Mouse (Mus musculus) CH12.LX (cell line): ENCODE results near the gene Tekt2. TPM values are rescaled to one million over a fixed set of nuclear protein-coding genes. Genes with fewer than 3 reads are reported as not detected.

Experiments
- DNase-seq: peaks from one replicate; pipeline ENCODE4 v3.0.0-alpha.2; 2013; ENCODE audit errors: extremely low read depth
- H3K27ac ChIP-seq: 2 replicates; pipeline ENCODE4 v1.5.1; 2012; ENCODE audit warnings: low read depth, mild to moderate bottlenecking, control low read depth, moderate library complexity; ENCODE audit not compliant: insufficient read depth
- H3K27me3 ChIP-seq: replicated peaks from 2 replicates; pipeline ENCODE3; 2012; ENCODE audit warnings: inconsistent platforms
- H3K36me3 ChIP-seq, 2 experiments: replicated peaks in 1 of 2; 2 replicates each; pipeline versions ENCODE3 to v1.6.1; 2012; ENCODE audit warnings: inconsistent platforms in 1 of 2, low read length in 1 of 2, mild to moderate bottlenecking in 1 of 2, mixed read lengths in 1 of 2, moderate library complexity in 1 of 2; ENCODE audit not compliant: control insufficient read depth in 1 of 2, insufficient read depth in 1 of 2
- H3K4me1 ChIP-seq, 2 experiments: 2 replicates each; pipeline ENCODE4 v1.6.1; 2012; ENCODE audit warnings: inconsistent platforms in 1 of 2, moderate library complexity in 1 of 2; ENCODE audit not compliant: insufficient read depth in 2 of 2, control insufficient read depth in 1 of 2
- H3K4me2 ChIP-seq: 2 replicates; pipeline ENCODE4 v1.6.1; 2012; ENCODE audit warnings: low read depth, mild to moderate bottlenecking, control low read depth; ENCODE audit not compliant: poor library complexity, insufficient read depth, severe bottlenecking
- H3K4me3 ChIP-seq, 3 experiments: fragments of 150-350 bp in 1 of 3; sonication (generic) in 1 of 3; replicated peaks in 1 of 3; 2 replicates each; pipeline versions ENCODE3 to v1.5.1; 2011 to 2012; ENCODE audit warnings: low read depth in 2 of 3, low read length in 2 of 3, mild to moderate bottlenecking in 2 of 3, moderate library complexity in 2 of 3, control low read depth in 1 of 3, improper control_type of control experiment in 1 of 3, inconsistent platforms in 1 of 3, mixed read lengths in 1 of 3; ENCODE audit not compliant: poor library complexity in 1 of 3
- H3K79me2 ChIP-seq: replicated peaks from 2 replicates; pipeline ENCODE4 v1.6.1; 2012; ENCODE audit warnings: mild to moderate bottlenecking, moderate library complexity; ENCODE audit not compliant: control insufficient read depth, poor library complexity, insufficient read depth, severe bottlenecking; ENCODE audit errors: extremely low read depth
- H3K9ac ChIP-seq: 2 replicates; pipeline ENCODE4 v1.6.1; 2012; ENCODE audit warnings: low read depth, mild to moderate bottlenecking, control low read depth, moderate library complexity; ENCODE audit not compliant: insufficient read depth
- H3K9me3 ChIP-seq: replicated peaks from 2 replicates; pipeline ENCODE3; 2012; ENCODE audit warnings: low read length, inconsistent platforms, mixed read lengths
- BHLHE40 ChIP-seq: IDR thresholded peaks from 2 replicates; pipeline ENCODE4 v1.6.1; 2011; ENCODE audit warnings: mild to moderate bottlenecking, low read depth, low read length, improper control_type of control experiment
- CHD1 ChIP-seq: IDR thresholded peaks from 2 replicates; pipeline ENCODE4 v1.6.1; 2012; ENCODE audit warnings: low read depth, low read length, improper control_type of control experiment, inconsistent platforms
- CTCF ChIP-seq, 2 experiments: IDR thresholded peaks in 1 of 2; conservative IDR thresholded peaks in 1 of 2; 2 replicates each; pipeline ENCODE4 v1.5.1; 2011 to 2012; ENCODE audit warnings: low read depth in 2 of 2, low read length in 2 of 2, improper control_type of control experiment in 1 of 2, inconsistent platforms in 1 of 2, mild to moderate bottlenecking in 1 of 2, moderate library complexity in 1 of 2
- ELF1 ChIP-seq: IDR thresholded peaks from 2 replicates; pipeline ENCODE4 v1.6.1; 2014; ENCODE audit warnings: low read depth, mild to moderate bottlenecking, inconsistent platforms, low read length, improper control_type of control experiment
- EP300 ChIP-seq: IDR thresholded peaks from 2 replicates; pipeline ENCODE4 v1.6.1; 2011; ENCODE audit warnings: low read length, improper control_type of control experiment
- ETS1 ChIP-seq: conservative IDR thresholded peaks from 2 replicates; pipeline ENCODE4 v1.6.1; 2012; ENCODE audit warnings: low read depth, mild to moderate bottlenecking, inconsistent platforms, low read length, improper control_type of control experiment, moderate library complexity
- HCFC1 ChIP-seq: IDR thresholded peaks from 2 replicates; pipeline ENCODE4 v1.6.1; 2012; ENCODE audit warnings: low read depth, mild to moderate bottlenecking, inconsistent platforms, low read length, improper control_type of control experiment
- IRF4 ChIP-seq: IDR thresholded peaks from 2 replicates; pipeline ENCODE4 v1.6.1; 2014; ENCODE audit warnings: low read depth, mild to moderate bottlenecking, inconsistent platforms, low read length, improper control_type of control experiment
- KAT2A ChIP-seq: IDR thresholded peaks from 2 replicates; pipeline ENCODE4 v1.6.1; 2012; ENCODE audit warnings: low read length, improper control_type of control experiment, inconsistent platforms; ENCODE audit not compliant: insufficient replicate concordance
- MAFK ChIP-seq: IDR thresholded peaks from 2 replicates; pipeline ENCODE4 v1.6.1; 2011; ENCODE audit warnings: low read length, improper control_type of control experiment; ENCODE audit not compliant: insufficient replicate concordance
- MAX ChIP-seq: IDR thresholded peaks from 2 replicates; pipeline ENCODE4 v1.6.1; 2011; ENCODE audit warnings: low read length, improper control_type of control experiment
- MAZ ChIP-seq: IDR thresholded peaks from 2 replicates; pipeline ENCODE4 v1.6.1; 2012; ENCODE audit warnings: low read depth, mild to moderate bottlenecking, inconsistent platforms, low read length, improper control_type of control experiment, moderate library complexity
- MEF2A ChIP-seq: IDR thresholded peaks from 2 replicates; pipeline ENCODE4 v1.6.1; 2014; ENCODE audit warnings: low read depth, mild to moderate bottlenecking, inconsistent platforms, low read length, improper control_type of control experiment, borderline replicate concordance
- MXI1 ChIP-seq: IDR thresholded peaks from 2 replicates; pipeline ENCODE4 v1.6.1; 2011; ENCODE audit warnings: mild to moderate bottlenecking, low read depth, low read length, improper control_type of control experiment
- MYC ChIP-seq: IDR thresholded peaks from 2 replicates; pipeline ENCODE4 v1.6.1; 2011; ENCODE audit warnings: low read depth, mild to moderate bottlenecking, improper control_type of control experiment, low read length
- NELFE ChIP-seq: IDR thresholded peaks from 2 replicates; pipeline ENCODE4 v1.6.1; 2011; ENCODE audit warnings: low read depth, low read length, improper control_type of control experiment
- NRF1 ChIP-seq: IDR thresholded peaks from 2 replicates; pipeline ENCODE4 v1.6.1; 2014; ENCODE audit warnings: low read depth, mild to moderate bottlenecking, inconsistent platforms, low read length, improper control_type of control experiment, moderate library complexity
- POLR2A ChIP-seq: IDR thresholded peaks from 2 replicates; pipeline ENCODE4 v1.6.1; 2011; ENCODE audit warnings: low read depth, mild to moderate bottlenecking, improper control_type of control experiment, low read length
- POLR2AphosphoS2 ChIP-seq: IDR thresholded peaks from 2 replicates; pipeline ENCODE4 v1.6.1; 2011; ENCODE audit warnings: low read depth, low read length, improper control_type of control experiment
- RCOR1 ChIP-seq: conservative IDR thresholded peaks from 2 replicates; pipeline ENCODE4 v1.6.1; 2012; ENCODE audit warnings: low read depth, mild to moderate bottlenecking, inconsistent platforms, low read length, improper control_type of control experiment
- SIN3A ChIP-seq: IDR thresholded peaks from 2 replicates; pipeline ENCODE4 v1.6.1; 2012; ENCODE audit warnings: low read length, improper control_type of control experiment, inconsistent platforms
- TBP ChIP-seq: conservative IDR thresholded peaks from 2 replicates; pipeline ENCODE4 v1.6.1; 2011; ENCODE audit warnings: low read depth, low read length, improper control_type of control experiment
- USF1 ChIP-seq: IDR thresholded peaks from 2 replicates; pipeline ENCODE4 v1.6.1; 2014; ENCODE audit warnings: low read depth, mild to moderate bottlenecking, inconsistent platforms, low read length, improper control_type of control experiment
- USF2 ChIP-seq: conservative IDR thresholded peaks from 2 replicates; pipeline ENCODE4 v1.6.1; 2011; ENCODE audit warnings: low read depth, low read length, improper control_type of control experiment
- ZMIZ1 ChIP-seq: IDR thresholded peaks from 2 replicates; pipeline ENCODE4 v1.6.1; 2012; ENCODE audit warnings: low read depth, mild to moderate bottlenecking, inconsistent platforms, low read length, improper control_type of control experiment
- ZNF384 ChIP-seq: IDR thresholded peaks from 2 replicates; pipeline ENCODE4 v1.6.1; 2012; ENCODE audit warnings: low read depth, low read length, improper control_type of control experiment, inconsistent platforms
- dilution Hi-C: fragments of 300-500 bp; cut with MboI; formaldehyde crosslinking; loops from 2 replicates; pipeline ENCODE4 v1.14.3; 2020; ENCODE audit warnings: low sequenced_read_pairs; ENCODE audit not compliant: extremely low pct_unique_long_range_greater_than_20kb, extremely low pct_ligation_motif_present
- in situ Hi-C: fragments of 300-500 bp; cut with MboI; formaldehyde crosslinking; loops from 3 replicates; pipeline ENCODE4 v1.14.3; 2019; ENCODE audit warnings: low sequenced_read_pairs, low pct_ligation_motif_present, low pct_unique_long_range_greater_than_20kb, mixed read lengths
- polyA plus RNA-seq: library from polyadenylated mRNA; unstranded; fragments of >175 nt; gene quantifications from 2 replicates; pipeline ENCODE4 v1.2.1, GENCODE M21; 2012; ENCODE audit warnings: low read depth; ENCODE audit not compliant: insufficient read length
- total RNA-seq, 2 experiments: library from RNA; depleted of rRNA; stranded (reverse); fragments of 300-350 nt in 1 of 2; fragments of >200 nt in 1 of 2; gene quantifications; 2 replicates each; pipeline ENCODE4 v1.2.3; 2012 to 2014

Tekt2 gene
- total and polyA plus RNA-seq, 3 experiments = 0.08 to 0.24 TPM; not detected in 1

DNA sequence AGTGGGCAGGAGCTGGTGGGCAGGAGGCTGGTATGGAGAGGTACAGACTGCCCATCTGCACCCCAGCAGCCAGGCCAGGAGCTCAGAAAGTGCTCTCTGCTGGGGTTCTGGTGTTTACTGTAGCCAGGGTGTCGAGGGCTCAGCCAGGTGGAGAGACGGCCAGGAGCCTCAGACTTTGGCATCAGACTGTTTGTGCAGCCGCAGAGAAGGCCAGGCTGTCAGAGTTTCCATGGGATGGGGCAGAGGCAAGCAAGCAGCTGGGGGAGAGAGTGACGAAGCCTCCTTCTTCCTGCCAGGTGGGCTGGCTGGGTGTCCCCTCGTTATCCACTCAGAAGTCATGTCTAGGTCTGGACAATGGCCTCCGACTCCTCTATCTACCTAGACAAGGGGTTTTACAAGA, 30.3 kb downstream of the Tekt2 start:
- TF ChIP-seq NELFE (no peak), ETS1 (peak; percentile 61), TBP (no peak), KAT2A (no peak), MXI1 (no peak), BHLHE40 (no peak), USF2 (no peak), MAX (no peak), ZMIZ1 (no peak)
- dilution Hi-C loops = no loop called here

DNA sequence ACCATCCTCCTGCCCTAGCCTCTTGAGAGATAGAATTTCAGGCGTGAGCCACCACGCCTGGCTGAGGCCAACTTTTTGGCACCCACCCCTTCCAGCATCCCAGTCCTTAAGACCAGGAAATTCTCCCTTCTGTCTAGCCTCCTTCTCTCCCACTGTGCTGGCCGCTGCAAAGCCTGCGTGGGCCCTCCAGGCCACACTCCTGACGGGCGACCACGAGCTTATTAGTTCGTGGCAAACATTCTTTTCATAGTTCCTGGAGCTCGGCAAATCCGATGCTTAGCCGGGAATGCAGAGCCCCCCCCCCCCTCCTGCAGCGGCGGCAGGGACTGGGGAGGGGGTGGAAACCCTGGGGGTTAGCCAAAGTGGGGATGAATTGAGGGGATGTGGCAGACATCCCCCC, 34.3 kb downstream of the Tekt2 start:
- no peak overlapping the region for H3K9ac ChIP-seq
- no peak overlapping the region for H3K4me3 ChIP-seq
- no peaks in the 10 kb centered on the region for H3K79me2 ChIP-seq
- no peaks in the 10 kb centered on the region for H3K36me3 ChIP-seq
- H3K27me3 ChIP-seq = peaks cover 16% of the 10 kb centered on the region
- in situ Hi-C loops = no loop called here
- TF ChIP-seq NRF1 (no peak), CHD1 (no peak), MEF2A (no peak), ZNF384 (no peak), IRF4 (no peak), MAZ (no peak), BHLHE40 (no peak), POLR2AphosphoS2 (no peak), ELF1 (no peak), USF1 (no peak), MYC (no peak), CTCF (conservative IDR thresholded peaks at IDR 0.05 in 1 of 2, IDR thresholded peaks at IDR 0.05 in 1 of 2; ENCODE audit: low read depth in 2 of 2, low read length in 2 of 2) (no peak), SIN3A (no peak), MAFK (no peak), MAX (no peak), EP300 (no peak), HCFC1 (no peak), USF2 (no peak), POLR2A (no peak), RCOR1 (no peak)
- no peak overlapping the region for H3K27ac ChIP-seq
- DNase-seq = no peak
- no peak overlapping the region for H3K4me2 ChIP-seq
- no peaks in the 10 kb centered on the region for H3K9me3 ChIP-seq
- dilution Hi-C loops = no loop called here
- H3K4me1 ChIP-seq = peaks cover 0 to 13% of the 10 kb centered on the region in 2 experiments; a peak in 2 of 4 replicates

More for the DNA sequence above, 30.3 kb downstream of the Tekt2 start:
- H3K4me1 ChIP-seq = peaks cover 0 to 10% of the 10 kb centered on the region in 2 experiments; a peak in 2 of 4 replicates
- H3K27ac ChIP-seq = no peak overlapping the region
- H3K79me2 ChIP-seq = no peaks in the 10 kb centered on the region
- no peaks in the 10 kb centered on the region for H3K36me3 ChIP-seq
- no peak overlapping the region for H3K9ac ChIP-seq
- H3K9me3 ChIP-seq = peaks cover 2% of the 10 kb centered on the region
- in situ Hi-C loops = no loop called here
- DNase-seq = peak; percentile 30
- H3K4me3 ChIP-seq = no peak overlapping the region
- peaks cover 34% of the 10 kb centered on the region for H3K27me3 ChIP-seq
- H3K4me2 ChIP-seq = no peak overlapping the region
